Mouse (Mus musculus): ENCODE results near the gene Rchy1. TPM values are rescaled to one million over a fixed set of nuclear protein-coding genes. Genes with fewer than 3 reads are reported as not detected.
"Not testable (repeated sequence)": the region's sequence is repeated elsewhere in the genome, so short reads cannot be mapped to it uniquely, and the experiment has no call there.

Rchy1 gene
- polyA plus RNA-seq, 1 experiment from 2014 or later, result 36.9 TPM

DNA sequence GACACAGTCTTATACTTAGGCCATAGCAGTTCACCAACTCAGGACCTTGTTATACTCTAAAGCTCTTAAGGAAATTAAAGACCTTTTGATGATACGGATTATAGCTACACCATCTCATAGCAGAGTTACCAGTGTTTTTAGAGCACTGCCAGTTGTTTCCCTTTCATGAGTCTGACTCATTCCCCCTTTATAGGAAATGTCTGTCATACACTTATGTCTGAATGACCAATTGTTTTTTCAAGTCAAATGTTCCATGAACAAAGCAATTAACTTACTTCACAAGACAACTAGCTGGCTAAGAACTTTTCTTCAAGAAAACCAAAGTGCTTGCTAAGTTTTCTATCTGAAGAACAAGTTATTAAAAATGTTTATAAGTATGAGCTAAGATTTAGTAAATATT lies 2.9 kb downstream of the Rchy1 start:
- no peak for DNase-seq
- Histone ChIP-seq H3K4me2 (peak overlapping the region; percentile 81), H3K36me3 (peaks cover 31% of the 10 kb centered on the region), H3K27ac (peak overlapping the region; percentile 30; the same call in 1 of the 2 replicates), H3K9me3 (replicated peaks) (no peaks in the 10 kb centered on the region), H3K4me1 (replicated peaks) (peaks cover 52% of the 10 kb centered on the region), H3K9ac (peak overlapping the region; percentile 90), H3K27me3 (no peaks in the 10 kb centered on the region), H3K4me3 (replicated peaks) (peak overlapping the region; percentile 83)
- ATAC-seq (ENCODE audit: low read depth), result no peak
- 94% methylated on average over 1 of the region's 1 CpGs for WGBS (ENCODE audit: insufficient replicate concordance)

DNA sequence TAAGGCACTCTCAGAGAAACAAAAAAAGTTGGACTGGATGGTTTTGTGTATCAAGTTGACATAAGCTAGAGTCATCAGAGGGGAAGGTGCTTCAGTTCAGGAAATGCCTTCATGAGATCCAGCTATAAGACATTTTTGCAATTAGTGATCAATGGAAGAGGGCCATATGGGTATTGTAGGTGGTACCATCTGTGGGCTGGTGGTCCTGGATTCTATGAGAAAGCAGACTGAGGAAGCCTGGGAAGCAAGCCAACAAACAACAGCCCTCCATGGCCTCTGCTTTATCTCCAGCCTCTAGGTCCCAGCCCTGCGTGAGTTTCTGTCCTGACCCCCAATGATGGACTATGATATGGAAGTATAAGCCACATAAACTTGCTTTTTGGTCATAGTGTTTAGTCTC lies 3.8 kb downstream of the Rchy1 start:
- Histone ChIP-seq H3K9ac (peak overlapping the region; percentile 15; the same call in 1 of the 2 replicates), H3K27ac (peak overlapping the region; percentile 44), H3K4me1 (replicated peaks) (peaks cover 52% of the 10 kb centered on the region), H3K9me3 (replicated peaks) (no peaks in the 10 kb centered on the region), H3K36me3 (peaks cover 39% of the 10 kb centered on the region), H3K4me3 (replicated peaks) (no peak overlapping the region), H3K4me2 (peak overlapping the region; percentile 37), H3K27me3 (no peaks in the 10 kb centered on the region)
- WGBS (ENCODE audit: insufficient replicate concordance), result 35% methylated on average over 1 of the region's 1 CpGs
- no peak for DNase-seq
- ATAC-seq (ENCODE audit: low read depth), result no peak

GRCm38 (mm10) chr5:91956991-91957760 lies 5.7 kb downstream of the Rchy1 start:
- ATAC-seq (ENCODE audit: low read depth), result no peak
- DNase-seq, result no peak
- Histone ChIP-seq H3K27ac (no peak overlapping the region; the same call in 1 of the 2 replicates), H3K4me1 (replicated peaks) (peaks cover 47% of the 10 kb centered on the region), H3K36me3 (peaks cover 55% of the 10 kb centered on the region), H3K4me3 (replicated peaks) (no peak overlapping the region), H3K4me2 (no peak overlapping the region), H3K9me3 (replicated peaks) (no peaks in the 10 kb centered on the region), H3K27me3 (no peaks in the 10 kb centered on the region), H3K9ac (no peak overlapping the region)
- 58% methylated on average over 3 of the region's 3 CpGs for WGBS (ENCODE audit: insufficient replicate concordance)

DNA sequence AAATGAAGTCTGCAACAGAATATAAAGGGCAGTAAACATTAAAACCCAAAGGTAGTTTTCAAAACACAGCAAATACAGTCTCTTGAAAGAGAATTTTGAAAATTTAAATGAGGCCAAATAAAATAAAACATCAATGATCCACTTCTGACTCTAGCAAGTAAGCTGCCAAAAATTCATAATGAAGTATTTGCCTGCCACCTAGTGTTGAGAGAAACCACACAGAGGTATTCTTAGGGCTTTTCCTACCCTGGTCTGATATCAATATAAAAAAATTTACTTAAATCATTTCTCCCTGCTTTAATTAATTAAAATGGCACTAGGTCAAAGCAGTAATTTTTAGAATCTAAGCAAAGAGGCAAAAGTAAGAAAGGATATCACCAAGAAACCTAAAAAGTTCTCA lies 11.5 kb downstream of the Rchy1 start:
- no peak overlapping the region for H3K4me2 ChIP-seq
- H3K9ac ChIP-seq, result no peak overlapping the region
- no peaks in the 10 kb centered on the region for H3K27me3 ChIP-seq
- no peaks in the 10 kb centered on the region for H3K4me1 ChIP-seq (replicated peaks)
- no peak for ATAC-seq (ENCODE audit: low read depth)
- H3K27ac ChIP-seq, result no peak overlapping the region
- no peak overlapping the region for H3K4me3 ChIP-seq (replicated peaks)
- peaks cover 81% of the 10 kb centered on the region for H3K36me3 ChIP-seq
- no peak for DNase-seq
- H3K9me3 ChIP-seq (replicated peaks), result no peaks in the 10 kb centered on the region

GRCm38 (mm10) chr5:91949441-91949840 lies 13.4 kb downstream of the Rchy1 start:
- ATAC-seq (ENCODE audit: low read depth) (no peak), DNase-seq (no peak)
- no peaks in the 10 kb centered on the region for H3K9me3 ChIP-seq (replicated peaks)
- no peak overlapping the region for H3K4me3 ChIP-seq (replicated peaks)
- H3K27me3 ChIP-seq, result no peaks in the 10 kb centered on the region
- 88% methylated on average over 7 of the region's 7 CpGs for WGBS (ENCODE audit: insufficient replicate concordance)
- peaks cover 83% of the 10 kb centered on the region for H3K36me3 ChIP-seq
- no peak overlapping the region for H3K27ac ChIP-seq
- H3K4me2 ChIP-seq, result no peak overlapping the region
- no peak overlapping the region for H3K9ac ChIP-seq
- no peaks in the 10 kb centered on the region for H3K4me1 ChIP-seq (replicated peaks)

- 90% methylated on average over 4 of the region's 4 CpGs for WGBS (ENCODE audit: insufficient replicate concordance)
- Histone ChIP-seq H3K4me1 (replicated peaks) (no peaks in the 10 kb centered on the region), H3K9me3 (replicated peaks) (no peaks in the 10 kb centered on the region), H3K4me3 (replicated peaks) (no peak overlapping the region), H3K36me3 (peaks cover 66% of the 10 kb centered on the region), H3K4me2 (no peak overlapping the region), H3K27ac (no peak overlapping the region), H3K9ac (no peak overlapping the region), H3K27me3 (no peaks in the 10 kb centered on the region)
- ATAC-seq (ENCODE audit: low read depth), result no peak
- no peak for DNase-seq
Measured at GRCm38 (mm10) chr5:91947008-91947407, 15.9 kb downstream of the Rchy1 start.

DNA sequence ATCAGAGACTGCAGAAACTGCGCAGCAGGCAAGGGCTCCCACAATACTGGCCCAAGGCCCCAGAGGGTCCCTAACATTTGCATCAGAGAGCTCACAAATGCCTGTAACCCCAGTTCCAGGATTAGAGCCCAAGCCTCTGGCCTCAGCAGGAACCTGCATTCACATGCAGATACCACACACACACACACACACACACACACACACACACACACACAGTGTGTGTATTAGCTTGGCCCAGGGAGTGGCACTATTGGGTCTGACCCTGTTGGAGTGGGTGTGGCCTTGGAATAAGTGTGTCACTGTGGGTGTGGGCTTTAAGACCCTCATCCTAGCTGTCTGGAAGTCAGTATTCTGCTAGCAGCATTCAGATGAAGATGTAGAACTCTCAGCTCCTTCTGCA lies 17.3 kb downstream of the Rchy1 start:
- not testable (repeated sequence) for ATAC-seq (ENCODE audit: low read depth); H3K27ac ChIP-seq; H3K4me1 ChIP-seq (replicated peaks); H3K27me3 ChIP-seq; H3K9ac ChIP-seq; DNase-seq; H3K4me3 ChIP-seq (replicated peaks); H3K4me2 ChIP-seq; H3K9me3 ChIP-seq (replicated peaks)
- 77% methylated on average over 1 of the region's 1 CpGs for WGBS (ENCODE audit: insufficient replicate concordance)
- peaks cover 54% of the 10 kb centered on the region for H3K36me3 ChIP-seq

- Histone ChIP-seq H3K9ac (no peak overlapping the region), H3K27me3 (no peaks in the 10 kb centered on the region), H3K27ac (no peak overlapping the region), H3K4me2 (no peak overlapping the region), H3K4me3 (replicated peaks) (no peak overlapping the region), H3K9me3 (replicated peaks) (no peaks in the 10 kb centered on the region), H3K4me1 (replicated peaks) (no peaks in the 10 kb centered on the region), H3K36me3 (no peaks in the 10 kb centered on the region)
- no peak for DNase-seq
- WGBS (ENCODE audit: insufficient replicate concordance), result 71% methylated on average over 2 of the region's 2 CpGs
- ATAC-seq (ENCODE audit: low read depth), result no peak
Measured at GRCm38 (mm10) chr5:91913231-91913630, 49.6 kb downstream of the Rchy1 start.

DNA sequence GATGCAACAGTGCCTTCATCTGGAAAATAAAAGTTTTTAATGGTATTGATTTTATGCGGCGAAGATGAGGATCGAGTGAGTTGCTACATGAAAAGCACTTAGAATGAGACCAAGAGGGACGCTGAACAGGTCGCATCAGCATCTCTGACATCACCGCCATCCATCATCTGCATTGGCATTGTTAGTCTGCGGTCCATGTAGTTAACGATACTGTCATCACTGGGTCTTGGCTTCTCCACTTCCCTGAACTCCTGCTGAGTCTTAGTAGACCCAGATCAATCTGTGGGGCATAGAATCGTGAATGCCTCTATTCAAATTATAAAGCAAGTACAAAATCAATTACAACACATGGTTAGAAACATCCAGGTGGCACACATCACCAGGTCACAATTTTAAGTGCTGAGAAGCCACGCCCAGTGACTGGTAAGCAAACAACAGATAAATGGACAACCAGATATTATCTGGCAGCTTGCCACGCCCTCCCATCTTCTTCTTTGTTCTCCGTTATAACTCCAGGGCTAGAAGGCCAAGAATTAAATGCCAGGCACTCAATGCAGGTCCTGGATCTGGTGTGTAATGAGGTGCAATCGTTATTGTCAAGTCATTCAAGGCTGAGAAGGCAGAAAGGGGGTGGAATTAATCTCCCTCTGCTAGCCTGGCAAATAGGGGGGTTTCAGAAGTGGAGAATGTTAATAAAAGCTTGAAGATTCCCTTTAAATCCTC lies 51.3 kb downstream of the Rchy1 start:
- H3K9ac ChIP-seq, result no peak overlapping the region
- no peak overlapping the region for H3K4me3 ChIP-seq (replicated peaks)
- no peak for ATAC-seq (ENCODE audit: low read depth)
- DNase-seq, result no peak
- H3K4me1 ChIP-seq (replicated peaks), result no peaks in the 10 kb centered on the region
- no peaks in the 10 kb centered on the region for H3K36me3 ChIP-seq
- H3K27me3 ChIP-seq, result no peaks in the 10 kb centered on the region
- H3K27ac ChIP-seq, result no peak overlapping the region
- WGBS (ENCODE audit: insufficient replicate concordance), result 67% methylated on average over 13 of the region's 13 CpGs
- no peak overlapping the region for H3K4me2 ChIP-seq
- no peaks in the 10 kb centered on the region for H3K9me3 ChIP-seq (replicated peaks)

GRCm38 (mm10) chr5:91910616-91911015 lies 52.3 kb downstream of the Rchy1 start:
- H3K4me2 ChIP-seq, result no peak overlapping the region
- DNase-seq (no peak), ATAC-seq (ENCODE audit: low read depth) (no peak)
- 81% methylated on average over 4 of the region's 4 CpGs for WGBS (ENCODE audit: insufficient replicate concordance)
- no peaks in the 10 kb centered on the region for H3K9me3 ChIP-seq (replicated peaks)
- H3K27me3 ChIP-seq, result no peaks in the 10 kb centered on the region
- no peaks in the 10 kb centered on the region for H3K36me3 ChIP-seq
- H3K4me1 ChIP-seq (replicated peaks), result no peaks in the 10 kb centered on the region
- H3K9ac ChIP-seq, result no peak overlapping the region
- no peak overlapping the region for H3K4me3 ChIP-seq (replicated peaks)
- H3K27ac ChIP-seq, result no peak overlapping the region

- no peaks in the 10 kb centered on the region for H3K27me3 ChIP-seq
- H3K4me2 ChIP-seq, result no peak overlapping the region
- H3K9me3 ChIP-seq (replicated peaks), result no peaks in the 10 kb centered on the region
- no peak for DNase-seq
- WGBS (ENCODE audit: insufficient replicate concordance), result 48% methylated on average over 10 of the region's 10 CpGs
- ATAC-seq (ENCODE audit: low read depth), result no peak
- H3K36me3 ChIP-seq, result no peaks in the 10 kb centered on the region
- H3K9ac ChIP-seq, result no peak overlapping the region
- no peaks in the 10 kb centered on the region for H3K4me1 ChIP-seq (replicated peaks)
- H3K4me3 ChIP-seq (replicated peaks), result no peak overlapping the region
- H3K27ac ChIP-seq, result no peak overlapping the region
Measured at GRCm38 (mm10) chr5:91909010-91909620, 53.8 kb downstream of the Rchy1 start.
